Mouse (Mus musculus) A20 (cell line): ENCODE results near the gene Cdc42se1.

Experiments used
- DNase-seq: peaks from one replicate; pipeline ENCODE4 v3.0.0-alpha.2; 2011; ENCODE audit warnings: low read depth, low spot score

Cdc42se1 gene

GRCm38 (mm10) chr3:95284501-95285281, 56.2 kb downstream of the Cdc42se1 start:
- no peak for DNase-seq

DNA sequence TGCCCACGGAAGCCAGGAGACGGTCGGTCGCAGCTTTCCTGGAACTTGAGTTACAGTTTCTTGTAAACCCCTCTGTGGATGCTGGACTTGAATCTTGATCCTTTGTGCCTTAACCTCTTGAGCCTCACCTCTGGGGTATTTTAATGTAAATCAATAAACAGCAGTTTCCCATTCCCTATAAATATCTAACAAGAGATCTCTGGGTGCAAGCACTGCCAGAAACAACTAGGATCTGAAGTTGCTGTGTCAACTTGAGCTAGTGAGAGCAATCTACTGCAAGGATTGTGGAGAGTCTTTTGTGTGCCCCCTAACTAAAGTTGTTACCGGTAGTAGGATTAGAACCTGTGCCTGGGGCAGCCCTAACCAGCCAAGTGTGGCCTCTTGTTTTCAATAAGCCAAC, 56.9 kb downstream of the Cdc42se1 start:
- no peak for DNase-seq
